Mouse (Mus musculus) forebrain, embryonic 16.5 days (tissue): ENCODE results near the gene U90926. TPM values are rescaled to one million over a fixed set of nuclear protein-coding genes. Genes with fewer than 3 reads are reported as not detected.

ENCODE experiments used
- polyA plus RNA-seq: library from polyadenylated mRNA; unstranded; fragments of >200 nt; fragmentation: Nextera tagmentation; extraction: Ambion mirVana; gene quantifications from 2 replicates; pipeline ENCODE4 v1.2.1, GENCODE M21; 2015

Gene U90926
- polyA plus RNA-seq, 1 experiment from 2014 or later: not detected

Other genes with a start within 250 kb of the U90926 start
- gene Odaph, start 227.9 kb downstream of the U90926 start, polyA plus RNA-seq: not detected in 2 replicates
- gene Cdkl2, start 171.5 kb downstream of the U90926 start, polyA plus RNA-seq: 8.3 and 10.2 TPM in 2 replicates
- 345 and 376 TPM in 2 replicates for gene G3bp2, start 131.7 kb downstream of the U90926 start, polyA plus RNA-seq
- 39.2 and 43.9 TPM in 2 replicates for gene Uso1, start 77.5 kb downstream of the U90926 start, polyA plus RNA-seq
- gene Ppef2, start 40.9 kb upstream of the U90926 start, polyA plus RNA-seq: 0.11 and 0.35 TPM in 2 replicates
- gene Naaa, start 62.8 kb upstream of the U90926 start, polyA plus RNA-seq: 8.7 and 10.8 TPM in 2 replicates
- gene Sdad1, start 95.1 kb upstream of the U90926 start, polyA plus RNA-seq: 34.0 and 36.0 TPM in 2 replicates
- not detected in 2 replicates for gene Cxcl9, start 112.7 kb upstream of the U90926 start, polyA plus RNA-seq
- 3.5 and 5.4 TPM in 2 replicates for gene Art3, start 116.4 kb upstream of the U90926 start, polyA plus RNA-seq
- gene Cxcl10, start 133.5 kb upstream of the U90926 start, polyA plus RNA-seq: 0.61 TPM in 1 of 2 replicates, not detected in the other
- 63.4 and 65.6 TPM in 2 replicates for gene Nup54, start 219.8 kb upstream of the U90926 start, polyA plus RNA-seq